Mouse (Mus musculus): Measurements from ENCODE around the gene Eogt.

The Eogt gene

DNA sequence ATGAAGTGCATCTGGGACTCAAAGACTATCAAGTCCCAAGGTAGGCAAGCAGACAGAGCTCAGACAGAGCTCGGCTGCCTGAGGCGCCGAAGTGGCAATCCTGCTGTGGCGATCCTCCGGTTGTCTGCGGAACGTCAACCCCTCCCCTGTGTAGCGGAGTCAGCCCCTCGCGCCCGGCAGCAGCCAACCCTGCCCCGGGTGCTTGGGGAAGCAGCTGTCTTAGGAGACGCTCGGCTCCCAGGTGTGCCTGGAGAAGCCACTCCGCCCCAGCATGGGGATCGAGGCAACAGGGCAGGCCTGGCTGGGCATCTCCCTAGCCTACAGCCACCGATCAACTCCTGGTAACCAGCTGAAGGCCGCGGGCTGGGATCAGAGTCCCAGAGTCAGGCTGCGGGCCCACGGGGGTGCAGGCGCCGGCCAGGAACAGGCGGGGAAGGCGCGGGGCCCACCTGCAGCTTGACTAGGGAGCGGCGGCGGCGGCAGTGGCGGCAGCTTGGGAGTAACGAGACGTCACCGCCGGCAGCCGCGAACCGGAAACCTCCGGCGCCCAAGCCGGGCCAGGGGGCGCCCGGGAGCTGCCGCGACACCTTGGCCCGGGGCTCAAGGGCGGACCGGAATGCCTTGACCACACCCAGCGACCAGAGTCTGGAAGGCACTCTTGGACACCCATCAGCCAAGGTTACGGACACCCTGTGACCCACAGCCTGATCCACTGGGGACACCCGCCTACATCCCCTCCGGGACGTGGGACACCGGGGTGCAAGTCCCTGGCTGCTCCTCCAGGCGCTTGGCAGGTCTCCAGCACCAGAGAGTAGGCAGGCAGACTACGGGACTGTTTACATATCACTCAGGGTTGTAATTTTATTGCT, at the start of gene Eogt:
Gene Eogt, minus strand, starts transcription at position 800 of the 869 bp plus-strand sequence.
- peak; percentile 74 for DNase-seq (ENCODE audit: extremely low spot score, low spot score)

DNA sequence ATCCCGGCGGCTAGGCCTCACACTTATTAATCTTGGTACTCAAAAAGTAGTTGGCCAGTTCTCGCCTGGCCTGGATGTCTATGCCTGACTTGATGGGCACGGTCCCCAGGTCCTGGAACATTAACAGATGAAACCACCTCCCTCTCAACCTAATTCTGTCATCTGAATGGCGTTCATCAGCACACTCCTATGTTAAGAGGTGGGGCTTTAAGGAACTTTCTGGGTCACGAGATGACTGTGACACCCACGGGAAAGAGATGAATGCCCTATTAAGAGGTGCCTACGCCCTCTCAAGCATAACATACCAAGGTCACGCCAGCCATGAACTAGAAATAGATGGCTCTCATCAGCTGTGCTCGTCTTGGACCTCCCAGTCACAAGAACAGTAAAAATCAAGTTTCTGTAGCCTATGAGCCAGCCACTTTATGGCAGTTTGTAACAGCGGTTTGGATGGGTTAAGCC, 30.4 kb upstream of the Eogt start:
- DNase-seq (ENCODE audit: extremely low spot score, low spot score) = no peak

DNA sequence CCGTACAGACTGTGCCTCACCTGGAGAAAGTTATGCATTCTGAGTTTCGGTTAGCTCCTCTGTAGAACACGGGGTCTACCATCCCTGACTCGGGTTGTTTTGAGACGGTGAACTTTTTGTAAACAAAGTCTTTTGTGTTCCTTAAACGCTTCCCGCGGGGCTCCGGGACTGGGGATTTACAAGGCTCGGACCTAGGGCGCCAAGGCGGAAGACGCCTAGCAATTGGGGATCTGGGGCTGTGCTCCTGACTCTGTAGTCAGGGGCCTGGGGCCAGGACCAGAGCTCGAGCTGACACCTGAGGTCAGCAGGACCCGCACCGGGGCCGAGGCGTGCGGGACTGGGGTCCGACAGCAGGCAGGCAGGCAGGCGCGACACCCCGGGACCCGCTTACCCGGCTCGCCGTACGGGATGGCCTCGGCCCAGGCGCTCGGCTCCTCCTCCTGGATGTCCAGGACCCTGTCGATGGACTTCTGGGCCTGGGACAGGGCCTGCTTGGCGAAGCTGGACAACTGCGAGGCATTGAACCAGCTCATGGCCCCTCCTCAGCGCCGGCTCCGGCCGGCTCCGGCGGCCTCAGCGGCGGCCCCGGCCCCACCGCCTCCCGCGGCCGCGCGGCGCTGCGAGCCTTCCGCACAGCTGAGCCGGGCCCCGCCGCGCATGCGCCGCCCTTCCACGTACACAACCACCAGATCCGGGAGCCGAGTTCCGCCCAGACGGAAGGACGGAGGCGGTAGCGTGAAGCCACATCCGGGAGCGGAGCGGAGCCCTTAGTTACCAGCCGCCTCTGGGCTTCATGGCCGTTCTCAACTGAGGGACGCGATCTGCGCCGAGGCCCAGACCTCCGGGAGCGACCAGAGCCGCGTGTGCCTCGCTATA, 29.7 kb upstream of the Eogt start, which contains the start of gene Tmf1:
Gene Tmf1, minus strand, starts transcription at position 632 of the 876 bp plus-strand sequence.
- peak; percentile 94 for DNase-seq (ENCODE audit: extremely low spot score, low spot score)

DNA sequence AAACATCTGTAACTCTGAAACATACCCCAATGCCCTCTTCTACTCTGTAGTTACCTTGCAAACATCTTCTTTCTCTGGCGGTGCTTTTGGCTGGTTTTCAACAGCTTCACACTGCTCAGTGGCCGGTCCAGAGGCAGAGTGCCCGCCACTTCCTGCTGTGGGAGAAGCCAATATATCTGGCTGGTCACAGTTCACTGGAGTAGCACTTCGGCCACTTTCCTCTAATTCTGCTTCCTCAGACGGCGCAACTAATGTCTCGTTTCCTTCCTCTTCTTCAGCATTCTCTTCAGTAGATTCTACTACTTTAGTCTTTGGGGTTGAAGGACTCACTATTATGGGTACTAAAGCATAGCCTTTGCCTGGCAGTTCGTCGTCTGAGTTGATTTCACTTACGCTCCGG, 26.7 kb upstream of the Eogt start:
- no peak for DNase-seq (ENCODE audit: extremely low spot score, low spot score)

DNA sequence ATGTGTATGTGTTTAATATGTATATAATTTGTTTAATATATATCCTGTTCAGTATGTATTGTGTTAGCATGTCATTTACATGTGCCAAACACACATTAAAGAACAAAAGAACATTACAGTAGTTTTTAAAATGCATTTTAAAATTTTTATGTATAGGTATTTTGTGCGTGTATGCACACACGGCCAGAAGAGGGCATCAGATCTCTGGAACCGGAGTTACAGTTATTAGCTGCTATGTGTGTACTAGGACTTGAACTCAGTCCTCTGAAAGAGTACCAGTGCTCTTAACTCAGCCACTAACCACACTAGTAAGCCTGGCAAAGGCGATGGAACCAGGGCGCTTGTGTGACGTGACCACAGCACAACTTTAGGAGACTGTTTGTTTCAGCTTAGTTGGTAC, 1.2 kb upstream of the Eogt start:
- DNase-seq (ENCODE audit: extremely low spot score, low spot score) = no peak

DNA sequence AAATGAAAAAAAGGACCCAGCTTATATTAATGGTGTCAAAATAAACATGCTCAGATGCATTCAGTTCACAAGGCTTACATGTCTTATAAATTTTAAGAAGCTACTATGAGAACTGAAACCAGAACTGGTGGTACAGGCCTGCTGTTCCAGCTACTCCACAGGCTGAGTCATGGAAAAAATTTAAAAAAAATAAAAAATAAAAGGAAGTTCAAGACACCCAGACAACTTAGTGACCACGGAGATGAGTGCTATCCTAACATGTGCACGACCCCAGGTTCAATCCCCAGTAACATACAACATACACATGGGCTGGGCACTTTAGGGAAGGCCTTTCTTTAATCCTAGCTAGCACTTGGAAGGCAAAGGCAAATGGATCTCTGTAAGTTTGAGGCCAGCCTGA, 739 bp upstream of the Eogt start:
- DNase-seq (ENCODE audit: extremely low spot score, low spot score) = no peak

DNA sequence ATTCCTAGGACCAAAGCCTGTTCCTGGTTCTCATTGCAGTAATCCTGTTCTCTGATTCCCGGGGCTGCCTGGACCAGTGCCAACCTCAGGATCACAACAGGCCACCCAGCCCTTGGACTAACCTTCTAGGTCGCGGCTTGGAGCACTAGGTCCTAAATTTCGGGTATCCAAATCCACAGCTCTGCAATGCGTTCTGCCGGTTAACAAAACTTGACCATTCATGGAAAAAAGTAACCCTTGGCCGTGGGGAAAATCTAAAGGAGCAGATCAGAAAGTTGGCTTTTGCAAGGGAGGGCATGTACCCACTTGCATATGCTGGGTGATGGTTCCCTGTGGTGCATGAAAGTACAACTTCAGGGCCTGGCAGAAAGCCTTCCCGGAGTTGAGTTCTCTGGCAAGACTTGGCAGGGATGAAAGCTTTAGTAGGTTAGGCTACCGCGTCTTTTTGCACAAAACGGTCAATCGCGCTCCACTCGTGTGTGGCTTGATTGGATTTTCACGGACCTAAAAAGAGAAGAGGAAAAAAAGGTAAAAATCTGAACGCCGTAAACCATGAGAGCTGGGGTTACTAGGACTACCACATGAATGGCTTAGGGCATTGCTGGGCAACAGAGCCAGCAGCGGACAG, 1.1 kb downstream of the Eogt start:
- DNase-seq (ENCODE audit: extremely low spot score, low spot score) = peak; percentile 32

DNA sequence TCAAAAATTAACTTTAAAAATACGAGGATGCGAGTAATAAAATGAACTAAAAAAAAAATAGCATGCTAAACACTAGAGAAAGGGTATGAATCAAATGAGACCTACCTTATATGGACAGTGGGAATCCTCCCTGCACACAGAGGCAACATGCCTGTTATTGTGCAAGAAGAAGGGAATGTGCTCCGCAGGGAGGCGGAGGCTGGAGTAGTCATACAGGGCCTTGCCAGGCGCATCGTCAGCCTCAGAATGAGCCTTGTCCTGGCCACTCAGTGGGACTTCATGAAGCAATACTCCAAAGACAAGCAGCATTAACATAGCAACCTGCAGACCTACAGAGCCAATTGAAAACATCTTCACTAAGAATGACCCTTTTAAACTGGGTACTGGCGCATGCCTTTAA, 3.8 kb downstream of the Eogt start:
- DNase-seq (ENCODE audit: extremely low spot score, low spot score) = no peak

DNA sequence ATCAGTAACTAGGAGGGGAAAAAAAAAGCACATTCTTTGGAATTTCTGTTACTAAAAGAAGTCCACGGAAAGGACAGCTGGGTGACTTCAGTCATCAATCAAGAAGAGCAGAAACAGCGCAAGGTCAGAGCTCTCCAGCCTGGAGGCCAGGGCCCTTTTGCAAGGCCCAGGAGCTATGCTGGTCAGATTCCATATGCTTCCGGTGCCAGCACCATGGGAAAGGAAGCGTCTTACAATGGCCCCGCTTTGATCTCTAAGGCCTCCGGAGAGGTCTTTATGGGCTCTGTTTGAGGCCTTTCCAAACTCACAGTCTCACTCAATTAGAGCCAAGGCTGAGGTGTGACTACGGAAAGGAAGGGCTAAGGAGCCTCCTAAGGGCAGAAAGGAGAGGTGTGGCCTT, 4.6 kb downstream of the Eogt start:
- peak; percentile 44 for DNase-seq (ENCODE audit: extremely low spot score, low spot score)

DNA sequence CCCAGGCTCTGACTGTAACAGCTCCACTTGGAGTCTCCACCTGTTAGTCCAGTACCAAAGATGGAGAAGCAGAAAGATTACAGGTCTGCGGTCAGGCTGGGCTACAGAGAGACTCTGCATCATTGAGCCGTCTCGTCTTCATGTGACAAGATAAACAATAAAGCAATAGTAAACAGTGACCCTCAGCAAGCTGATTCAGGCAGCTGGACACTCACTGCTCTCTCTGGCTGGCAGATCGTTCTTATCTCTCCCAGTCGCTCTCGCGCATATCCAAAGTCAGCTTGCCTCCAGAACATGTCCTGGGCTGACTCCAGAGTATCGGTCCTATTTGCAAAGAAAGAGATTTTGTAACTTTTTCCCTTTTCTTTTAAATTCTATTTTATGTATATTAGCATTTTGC, 6.4 kb downstream of the Eogt start:
- no peak for DNase-seq (ENCODE audit: extremely low spot score, low spot score)

DNA sequence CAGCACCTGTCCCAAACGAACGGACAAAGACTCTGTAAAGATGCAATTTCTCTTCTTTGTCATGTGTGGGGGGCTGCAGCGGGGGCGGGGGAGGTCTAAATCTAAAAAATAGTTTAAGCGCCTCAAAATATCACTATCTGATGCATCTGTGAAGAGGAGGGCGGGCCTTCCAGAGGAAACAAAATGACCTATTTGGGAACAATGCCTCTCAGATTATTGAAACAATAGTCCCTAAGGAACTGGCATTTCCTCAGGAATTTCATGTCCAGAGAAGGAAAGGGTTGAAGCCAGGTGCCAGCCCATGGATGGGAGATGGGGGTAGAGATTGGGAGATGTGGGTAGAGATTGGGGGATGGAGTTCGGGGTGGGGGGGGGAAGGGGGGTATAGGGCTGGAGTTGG, 7.2 kb downstream of the Eogt start:
- no peak for DNase-seq (ENCODE audit: extremely low spot score, low spot score)

DNA sequence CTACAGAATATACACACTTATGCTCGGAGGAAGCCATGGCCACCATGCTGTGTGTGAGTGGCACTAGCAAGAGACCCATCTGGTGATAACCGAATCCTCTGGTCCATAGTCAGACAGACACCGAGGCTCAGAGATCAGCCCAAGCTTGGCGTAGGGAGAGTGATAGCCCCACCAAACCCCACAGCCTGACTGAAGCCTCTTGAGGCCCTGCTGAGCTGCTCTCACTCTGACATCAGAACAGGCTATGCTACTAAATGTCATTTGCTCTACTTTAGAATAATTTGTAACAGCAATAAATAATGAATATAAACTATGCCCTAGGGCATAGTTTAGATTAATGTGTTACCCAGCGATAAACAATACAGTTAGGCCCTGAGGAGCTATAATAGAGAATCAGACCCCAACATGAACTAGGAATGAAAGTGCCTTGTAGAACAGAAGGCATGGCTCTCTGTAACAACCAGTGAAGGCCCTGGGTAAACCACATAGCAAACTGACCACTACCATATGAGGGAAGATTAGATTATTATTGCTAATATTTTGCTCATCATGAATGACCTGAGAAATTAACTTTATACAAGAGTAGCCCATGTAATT, 16.2 kb downstream of the Eogt start:
- DNase-seq (ENCODE audit: extremely low spot score, low spot score) = no peak

DNA sequence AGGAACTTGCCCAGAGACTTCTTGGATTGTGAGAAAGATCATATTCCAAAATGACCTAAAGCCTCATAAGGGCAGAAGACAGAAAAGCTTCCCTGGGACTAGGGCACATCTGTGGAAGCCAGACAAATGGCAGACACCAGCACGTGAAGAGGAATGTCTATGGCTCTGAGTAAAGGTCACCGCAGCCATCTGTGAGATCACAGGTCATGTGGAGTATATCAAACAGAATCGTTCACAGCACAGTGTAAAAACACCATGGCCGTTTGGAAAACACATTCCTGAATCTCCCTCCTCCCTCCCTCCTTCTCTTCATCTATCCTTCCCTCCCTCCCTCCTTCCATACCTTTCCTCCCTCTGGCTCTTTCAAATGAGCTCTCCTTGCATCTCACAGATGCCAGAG, 17.2 kb downstream of the Eogt start:
- peak; percentile 34 for DNase-seq (ENCODE audit: extremely low spot score, low spot score)

DNA sequence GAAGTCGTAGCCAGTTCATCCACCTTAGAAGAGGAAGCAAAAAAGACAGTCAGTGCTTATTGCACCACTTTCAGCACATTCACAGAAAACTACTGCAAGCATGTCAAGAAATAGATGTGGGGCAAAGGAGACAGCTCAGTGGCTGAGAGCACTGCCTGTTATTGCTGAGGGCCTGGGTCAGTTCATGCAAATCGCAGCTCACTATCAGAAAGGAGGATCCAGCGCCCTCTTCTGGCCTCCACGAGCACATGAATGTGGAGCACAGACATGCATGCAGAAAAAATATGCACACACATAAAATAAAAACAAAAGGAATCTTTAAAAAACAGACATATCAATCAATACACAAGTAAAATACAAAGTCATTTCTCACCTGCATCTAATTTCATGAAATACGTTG, 18.0 kb downstream of the Eogt start:
- DNase-seq (ENCODE audit: extremely low spot score, low spot score) = no peak

DNA sequence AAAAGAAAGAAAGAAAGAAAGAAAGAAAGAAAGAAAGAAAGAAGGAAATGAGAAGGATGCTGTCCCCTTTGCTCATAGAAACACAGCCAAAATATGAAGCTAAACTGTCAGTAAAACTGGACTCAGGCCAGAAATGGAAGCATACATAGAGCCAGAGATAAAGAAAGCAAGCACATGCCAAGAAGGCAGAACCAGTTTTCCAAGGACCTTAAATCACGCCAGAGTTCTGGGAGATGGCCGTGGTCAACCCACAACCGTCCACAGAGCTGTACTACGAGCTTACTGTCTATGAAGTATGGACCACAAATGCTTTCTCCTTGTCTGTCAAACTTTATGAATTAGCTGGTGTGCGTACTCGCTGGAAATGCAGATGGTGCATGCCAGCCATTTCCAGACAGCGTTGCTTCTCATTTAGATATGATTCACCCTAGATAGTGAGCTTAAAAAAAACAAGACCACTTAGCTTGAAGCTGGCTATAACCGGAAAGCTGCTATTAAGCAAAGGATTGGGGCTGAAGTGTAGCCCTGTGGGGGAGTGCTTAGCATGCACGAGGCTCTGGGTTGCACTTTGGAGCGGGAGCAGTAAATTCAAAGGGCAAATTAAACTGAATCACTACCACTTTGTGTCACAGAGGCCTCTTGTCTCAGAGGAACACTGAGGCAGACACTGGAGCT, 24.5 kb downstream of the Eogt start:
- no peak for DNase-seq (ENCODE audit: extremely low spot score, low spot score)

DNA sequence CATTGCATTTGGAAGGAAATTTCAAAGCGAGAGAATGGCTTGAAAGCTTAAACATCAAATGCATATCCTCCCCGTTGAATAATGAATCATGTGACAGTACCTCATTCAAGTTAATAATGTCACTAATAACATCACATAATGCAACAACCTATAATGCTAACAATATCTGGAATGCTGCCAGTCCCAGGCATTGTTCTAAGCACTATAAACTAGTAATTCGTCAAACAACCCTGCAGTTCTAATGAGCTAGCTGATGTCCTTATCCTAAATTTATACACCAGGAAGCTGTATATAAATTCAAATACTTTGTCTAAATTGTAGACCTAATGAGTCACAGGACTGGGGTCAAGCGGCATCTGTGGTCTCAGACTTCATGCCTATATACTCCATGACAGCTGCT, 28.1 kb downstream of the Eogt start:
- no peak for DNase-seq (ENCODE audit: extremely low spot score, low spot score)

DNA sequence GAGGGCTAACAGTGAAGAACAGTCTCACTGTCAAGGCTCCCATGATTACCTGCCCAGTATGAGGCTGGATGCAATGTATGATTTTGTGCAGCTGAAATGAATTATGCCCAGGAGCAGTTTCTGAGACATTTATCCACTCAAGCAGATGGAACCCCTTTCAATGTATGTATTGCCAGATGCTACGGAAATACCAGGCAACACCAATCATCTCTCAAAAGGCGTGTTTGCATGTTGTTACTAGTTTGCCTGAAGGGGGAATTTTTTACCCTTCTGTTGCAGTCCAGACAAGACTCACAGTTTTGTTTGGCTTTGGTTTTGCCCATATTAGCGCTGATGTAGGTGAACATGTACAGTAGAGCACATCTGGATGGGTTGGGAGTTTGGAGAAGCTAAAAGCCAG, 30.7 kb downstream of the Eogt start:
- DNase-seq (ENCODE audit: extremely low spot score, low spot score) = no peak

DNA sequence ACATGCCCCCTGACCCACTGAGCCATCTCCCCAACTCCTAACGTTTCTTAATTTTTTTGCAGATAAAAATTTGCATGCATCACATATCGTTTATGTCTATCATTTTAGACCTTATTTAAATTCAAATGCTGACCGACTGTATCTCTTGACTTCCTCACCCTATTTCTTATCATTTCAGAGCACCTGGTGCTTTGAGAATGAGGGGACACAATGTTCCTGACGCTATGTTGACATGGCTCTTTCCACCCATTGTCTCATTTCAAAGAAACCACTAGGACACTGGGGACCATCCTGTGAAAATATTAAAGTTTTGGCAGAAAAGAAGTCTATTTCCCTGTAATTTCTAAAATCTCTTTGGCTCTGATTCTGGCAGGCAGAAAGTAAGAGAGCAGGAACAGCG, 32.1 kb downstream of the Eogt start:
- DNase-seq (ENCODE audit: extremely low spot score, low spot score) = no peak

DNA sequence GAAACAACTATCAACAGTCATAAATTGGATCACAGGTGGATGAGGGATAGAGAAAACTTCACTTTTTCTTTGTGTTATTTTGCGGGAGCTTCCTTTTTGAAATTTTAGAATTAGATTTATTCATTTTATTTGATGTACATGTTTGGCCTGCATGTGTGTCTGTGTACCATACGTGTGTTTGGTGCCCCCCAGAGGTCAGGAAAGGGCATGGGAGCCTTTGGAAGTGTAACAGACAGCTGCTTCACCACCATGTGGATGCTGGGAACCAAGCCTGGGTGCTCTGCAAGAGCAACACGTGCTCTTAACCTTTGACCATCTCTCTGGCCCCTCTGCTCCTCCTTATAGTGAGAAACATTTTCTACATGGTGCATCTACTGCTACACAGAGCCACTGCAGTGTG, 34.2 kb downstream of the Eogt start:
- DNase-seq (ENCODE audit: extremely low spot score, low spot score) = no peak

DNA sequence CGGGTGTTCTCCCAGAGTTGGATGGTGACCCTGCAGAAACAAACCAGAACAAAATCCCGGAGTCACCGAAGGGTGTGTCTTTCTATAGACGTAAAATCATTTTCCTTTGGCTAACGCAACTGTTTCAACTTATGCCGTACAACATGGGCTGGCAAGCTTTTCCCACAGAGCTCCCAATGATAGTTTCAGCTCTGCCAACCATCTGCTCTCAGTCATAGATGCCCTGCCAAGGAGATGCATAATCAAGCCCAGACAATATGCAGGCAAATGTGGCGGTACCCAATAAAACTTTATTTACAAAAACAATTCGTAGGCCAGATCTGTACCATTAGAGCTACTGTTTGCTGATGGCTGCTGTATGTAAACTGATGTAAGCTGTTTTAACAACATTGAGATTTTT, 36.8 kb downstream of the Eogt start:
- DNase-seq (ENCODE audit: extremely low spot score, low spot score) = no peak

DNA sequence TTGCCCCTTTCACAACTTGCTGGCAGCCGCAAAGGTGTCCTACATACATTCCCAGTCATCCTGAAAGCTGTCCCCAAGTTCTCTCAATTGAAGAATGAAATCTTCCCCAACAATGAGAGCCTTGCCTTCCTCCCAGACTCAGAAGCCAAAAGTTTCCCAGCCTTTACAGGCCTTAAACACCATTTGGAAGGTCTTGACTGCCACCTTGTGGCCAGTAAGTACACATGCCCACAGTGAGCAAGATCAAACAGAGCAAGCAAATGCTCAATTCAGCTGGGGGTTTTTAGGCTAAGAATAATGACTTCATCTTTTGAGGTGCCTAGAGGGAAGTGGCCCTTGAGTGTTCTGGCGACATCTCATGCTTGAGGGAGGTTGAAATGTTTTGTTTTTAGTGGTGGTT, 42.2 kb downstream of the Eogt start:
- peak; percentile 37 for DNase-seq (ENCODE audit: extremely low spot score, low spot score)

Data from neural tube, embryonic 10.5 days (tissue).